Mouse (Mus musculus) A20 (cell line): ENCODE data around the gene Hps5.
A peak's percentile ranks its signal among the peaks of the same experiment; 100 is the strongest.
"Not testable (repeated sequence)": the region's sequence is repeated elsewhere in the genome, so short reads cannot be mapped to it uniquely, and the experiment has no call there.

Source experiments
- DNase-seq: peaks from one replicate; pipeline ENCODE4 v3.0.0-alpha.2; 2011; ENCODE audit warnings: low read depth, low spot score

Hps5 gene

DNA sequence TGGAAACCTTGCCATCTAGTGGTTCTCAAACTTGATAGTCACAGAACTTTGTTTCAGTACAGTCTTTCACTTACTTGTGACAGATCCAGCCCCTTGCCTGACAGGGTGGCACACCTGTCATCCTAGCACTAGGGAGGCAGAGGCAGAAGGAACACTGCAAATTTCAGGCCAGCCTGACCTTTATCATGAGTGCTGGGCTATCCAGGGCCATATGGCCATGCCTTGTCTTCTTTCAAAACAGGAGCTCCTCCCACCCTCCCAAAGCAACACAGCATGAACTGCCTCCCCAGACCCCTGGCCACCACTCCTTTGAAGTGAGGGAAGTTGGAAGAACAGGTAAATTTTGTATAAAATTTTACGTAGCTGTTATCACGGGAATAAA lies 31.9 kb upstream of the Hps5 start:
- no peak for DNase-seq

DNA sequence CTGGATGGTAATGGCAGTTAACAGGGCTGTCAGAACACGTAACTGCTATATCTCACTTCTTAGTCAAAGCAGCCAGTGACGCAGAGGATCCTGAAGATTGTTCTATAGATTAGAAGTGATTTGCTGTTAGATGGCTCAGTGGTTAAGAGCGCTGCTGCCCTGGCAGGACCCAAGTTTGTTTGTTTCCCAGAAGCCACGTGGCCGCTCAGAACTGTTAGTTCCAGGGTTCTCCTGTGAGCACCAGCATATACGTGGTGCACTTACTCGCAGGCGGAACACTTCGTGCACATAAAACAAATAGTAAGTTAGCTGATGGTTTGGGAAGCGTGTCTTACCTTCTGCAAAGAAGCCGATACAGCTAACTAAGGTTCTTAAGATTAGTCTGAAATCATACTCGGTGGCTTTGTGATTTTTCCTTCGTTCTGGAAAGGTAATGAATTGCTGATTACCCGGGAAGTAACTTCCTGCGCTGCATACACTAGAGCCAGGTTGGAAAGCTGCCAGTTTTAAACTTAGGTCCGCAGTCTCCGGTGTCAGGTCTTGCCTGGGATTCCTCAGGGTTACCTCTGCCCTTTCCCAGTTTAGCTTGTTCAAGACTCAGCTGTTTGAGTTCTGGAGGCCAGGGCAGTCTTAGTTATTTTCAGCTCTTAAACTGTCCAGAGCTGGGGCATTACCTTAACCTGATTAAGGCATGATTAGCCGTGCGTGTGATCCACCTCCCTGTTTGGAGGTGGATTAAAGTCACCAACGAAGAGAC lies 31.4 kb upstream of the Hps5 start:
- DNase-seq: no peak

DNA sequence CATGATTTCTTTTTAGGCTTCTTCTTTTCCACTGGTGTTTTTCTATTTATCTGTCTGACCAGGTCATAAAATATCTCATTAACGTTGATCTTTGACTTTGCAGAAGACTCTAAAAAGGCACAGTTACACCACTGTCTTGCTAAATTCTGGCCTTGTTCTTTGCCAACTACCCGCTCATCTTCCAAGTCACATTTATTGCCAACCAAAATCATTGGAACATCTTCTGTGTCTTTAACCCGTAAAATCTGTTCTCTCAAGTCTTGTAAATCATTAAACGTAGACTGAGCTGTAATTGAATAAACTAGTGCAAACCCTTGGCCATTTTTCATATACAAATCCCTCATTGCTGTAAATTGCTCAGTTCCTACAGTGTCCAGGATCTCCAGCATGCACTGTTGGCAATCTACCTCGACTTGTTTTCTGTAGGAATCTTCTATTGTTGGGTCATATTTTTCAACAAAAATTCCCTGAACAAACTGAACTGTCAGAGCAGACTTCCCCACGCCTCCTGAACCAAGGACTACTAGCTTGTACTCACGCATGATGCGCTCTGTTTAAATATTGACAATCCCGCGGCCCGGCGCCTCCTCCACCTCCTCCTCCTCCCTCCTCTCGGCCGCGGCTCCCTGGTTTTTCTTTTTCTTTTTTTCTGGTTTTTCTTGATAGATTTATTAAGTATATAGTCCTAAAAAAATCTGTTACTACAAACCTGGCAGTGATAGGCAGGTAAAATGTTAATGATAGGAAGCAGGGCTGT lies 25.2 kb upstream of the Hps5 start:
- DNase-seq: not testable (repeated sequence)

DNA sequence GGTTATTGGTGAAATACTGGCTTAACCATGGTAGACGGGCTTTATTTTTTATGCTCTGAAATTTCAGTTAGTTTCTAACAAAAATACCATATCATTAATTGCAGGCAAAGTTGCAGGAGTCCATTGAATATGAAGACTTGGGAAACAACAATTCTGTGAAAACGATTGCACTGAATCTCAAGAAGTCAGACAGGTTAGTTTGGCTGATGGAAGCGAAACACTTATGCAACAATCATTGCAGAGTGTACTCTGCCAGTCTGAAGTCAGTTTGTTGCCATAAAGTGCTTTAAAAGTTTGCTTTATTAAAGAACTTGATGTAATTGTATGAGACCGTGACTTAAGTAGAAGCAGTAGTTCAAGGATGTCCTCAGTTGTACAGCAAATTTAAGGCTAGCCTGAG lies 18.1 kb upstream of the Hps5 start:
- DNase-seq: no peak

DNA sequence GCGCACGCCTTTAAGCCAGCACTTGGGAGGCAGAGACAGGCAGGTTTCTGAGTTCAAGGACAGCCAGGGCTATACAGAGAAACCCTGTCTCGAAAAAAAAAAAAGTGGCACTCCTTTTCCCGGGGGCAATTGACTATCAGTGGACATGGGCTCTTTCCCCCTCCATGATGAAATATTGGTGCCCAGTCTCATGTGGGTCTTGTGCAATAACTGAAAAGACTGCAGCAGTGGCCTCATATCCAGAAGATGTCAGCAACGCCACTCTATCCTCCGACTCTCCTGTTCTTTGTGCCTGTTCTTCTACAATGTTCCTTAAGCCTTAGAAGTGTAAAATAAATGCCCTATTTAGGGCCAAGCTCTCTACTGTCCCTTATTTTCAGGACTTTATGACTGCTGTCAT lies 14.5 kb upstream of the Hps5 start:
- DNase-seq: no peak

DNA sequence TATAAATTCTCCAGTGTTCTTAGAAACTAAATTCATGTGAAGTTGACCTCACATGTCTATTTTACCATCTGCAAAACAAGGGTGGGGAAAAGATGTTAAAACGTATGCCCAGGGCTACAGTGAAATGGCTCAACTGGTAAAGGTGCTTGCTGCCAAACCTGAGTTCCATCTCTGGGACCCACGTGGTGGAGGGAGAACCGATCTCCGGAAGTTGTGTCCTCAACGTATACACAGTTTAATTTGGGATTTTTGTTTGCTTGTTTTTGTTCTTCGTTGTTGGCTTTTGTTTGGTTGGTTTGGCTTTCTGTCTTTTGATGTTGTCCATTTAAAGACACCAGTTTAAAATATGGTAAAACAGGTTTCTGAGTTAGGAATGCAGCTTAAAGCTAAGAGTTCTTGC lies 915 bp upstream of the Hps5 start:
- DNase-seq: peak; percentile 30

DNA sequence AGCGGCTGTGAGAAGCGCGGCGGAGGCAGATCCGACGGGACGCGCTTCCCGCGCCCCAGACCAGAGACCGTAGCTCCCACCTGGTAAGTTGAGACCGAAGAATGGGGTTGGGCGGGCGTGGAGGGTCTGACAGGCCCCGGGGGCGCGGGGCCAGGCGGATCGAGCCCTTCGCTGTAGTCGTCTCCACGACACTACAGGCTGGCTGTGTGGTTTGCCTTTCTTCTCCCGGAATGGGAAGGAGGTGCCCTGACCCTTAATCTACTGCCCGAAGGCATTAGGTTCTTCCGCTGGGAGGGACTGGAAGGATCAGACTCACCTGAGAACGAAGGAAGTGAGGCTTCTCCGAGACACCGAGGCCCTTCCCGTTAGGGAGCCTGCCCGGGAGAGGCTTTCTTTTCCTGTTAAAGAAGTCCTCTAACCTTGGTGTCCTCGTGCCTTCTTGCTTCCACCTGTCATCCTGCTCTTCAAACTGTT lies 379 bp upstream of the Hps5 start:
- no peak for DNase-seq

DNA sequence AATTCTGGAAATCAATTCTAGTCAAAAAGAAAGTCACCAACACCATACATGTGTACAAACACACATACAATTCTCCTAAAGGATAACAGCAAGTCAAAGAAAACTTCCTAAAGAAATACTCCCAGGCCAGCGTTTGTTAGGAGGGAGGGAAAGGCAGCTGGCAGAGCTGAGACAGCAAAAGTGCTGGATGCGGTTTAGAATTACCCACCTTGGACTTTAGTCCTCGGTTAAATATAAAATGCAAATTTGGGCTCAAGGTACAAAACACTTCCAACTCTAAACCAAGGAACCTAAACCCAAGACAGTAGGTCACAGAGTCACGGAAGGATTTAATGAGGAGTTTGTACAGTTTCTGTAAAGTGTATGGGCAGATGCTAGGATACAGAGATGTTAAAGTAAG lies 2.0 kb downstream of the Hps5 start:
- no peak for DNase-seq

DNA sequence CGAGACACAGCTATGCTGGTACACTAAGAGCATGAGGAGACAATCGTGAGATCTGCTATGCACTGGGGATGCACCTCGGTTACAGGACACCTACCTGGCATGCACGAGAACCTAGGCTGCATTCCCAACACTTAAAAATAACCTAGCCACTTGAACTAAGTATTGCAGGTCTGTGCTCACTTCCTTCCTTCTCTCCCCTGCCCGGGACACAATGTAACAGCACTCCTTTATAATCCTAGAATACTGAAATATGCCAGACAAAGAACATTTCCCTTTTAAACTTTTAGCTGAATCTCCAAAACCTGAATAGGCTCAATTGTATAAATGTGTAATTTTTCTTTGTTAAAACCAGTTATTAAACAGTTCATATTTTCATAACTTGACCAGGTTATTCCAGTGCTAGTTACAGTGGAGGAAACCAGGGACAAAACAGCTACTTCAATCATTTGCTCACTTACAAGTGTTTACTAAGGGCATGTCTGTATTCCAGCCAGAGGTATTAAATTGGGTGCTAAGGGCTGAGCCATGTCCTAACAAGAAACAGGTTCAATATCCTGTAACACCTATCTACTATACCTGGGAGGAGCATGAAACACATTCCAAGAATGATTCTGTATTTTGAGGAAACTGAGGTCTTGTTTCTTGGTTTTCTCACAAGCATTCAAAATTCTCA lies 6.6 kb downstream of the Hps5 start:
- no peak for DNase-seq

DNA sequence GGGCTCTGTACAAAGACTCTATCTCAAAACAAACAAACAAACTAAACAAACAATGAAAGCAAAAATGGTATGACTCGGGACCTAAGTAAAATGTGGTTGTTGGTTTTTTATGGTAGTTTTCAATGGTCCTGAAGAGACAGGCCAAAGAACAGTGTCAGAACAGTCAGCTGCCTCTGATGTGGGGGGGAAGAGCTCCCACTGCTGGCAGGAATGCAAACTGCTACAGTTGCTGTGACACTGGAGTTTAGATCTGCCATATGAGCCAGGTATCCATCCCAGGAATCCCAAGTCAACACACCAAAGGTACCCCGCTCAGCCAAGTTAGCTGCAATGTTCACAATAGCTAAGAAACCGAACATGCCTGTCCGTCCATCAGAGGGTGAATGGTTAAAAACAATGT lies 25.2 kb downstream of the Hps5 start:
- DNase-seq: peak; percentile 61

DNA sequence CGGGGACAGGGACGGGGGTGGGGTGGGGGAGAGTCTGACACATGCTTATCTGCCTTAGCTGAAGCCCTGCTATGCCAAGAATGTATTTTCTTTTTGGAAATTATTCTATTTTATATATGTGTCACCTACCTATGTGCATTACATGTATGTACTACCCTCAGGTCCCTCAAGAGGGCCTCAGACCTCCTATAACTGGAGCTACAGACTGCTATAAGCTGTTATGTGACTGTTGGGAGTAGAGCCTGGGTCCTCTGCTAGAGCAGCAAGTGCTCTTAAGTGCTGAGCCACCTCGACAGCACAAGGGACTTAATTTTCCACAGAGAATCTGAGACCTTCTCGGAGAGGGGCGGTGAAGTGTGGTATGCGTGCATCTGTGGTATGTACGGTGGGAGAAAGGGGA lies 27.4 kb downstream of the Hps5 start:
- DNase-seq: no peak

DNA sequence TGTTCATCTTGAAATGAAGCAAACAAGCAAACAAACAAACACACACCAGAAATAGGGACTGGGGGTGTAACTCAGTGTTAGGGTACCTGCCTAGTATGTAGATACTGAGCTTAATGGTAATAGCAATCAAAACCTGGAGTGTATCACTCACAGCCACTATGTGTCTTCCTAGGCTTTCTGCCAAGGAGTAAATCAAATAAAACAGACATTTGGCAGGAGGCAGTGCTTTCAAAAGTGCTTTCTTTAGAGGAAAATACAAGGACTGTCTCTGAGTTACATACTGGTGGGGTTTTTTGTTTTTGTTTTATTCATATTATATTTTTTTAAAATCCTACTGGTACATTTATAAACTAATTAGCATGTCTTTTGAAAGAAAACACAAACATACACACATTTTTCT lies 28.5 kb downstream of the Hps5 start:
- no peak for DNase-seq

DNA sequence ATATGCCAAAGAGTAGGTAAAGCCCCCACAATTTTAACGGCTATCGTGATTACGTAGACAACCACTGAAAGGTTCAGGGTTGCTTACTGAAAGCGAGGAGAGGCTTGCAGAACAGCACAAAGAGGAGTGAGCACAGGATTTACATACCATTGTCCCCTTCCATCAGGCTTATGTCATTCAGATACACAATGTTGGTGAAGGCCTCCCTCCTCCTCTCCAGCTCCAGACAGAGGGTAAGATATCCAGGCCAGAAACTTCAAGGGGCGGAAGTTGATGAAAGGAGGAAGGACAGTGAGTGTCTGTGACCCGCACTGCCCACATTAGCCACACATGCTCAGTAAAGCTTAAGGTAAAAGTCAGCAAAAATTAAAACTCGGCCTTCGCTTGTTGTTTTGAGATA lies 31.2 kb downstream of the Hps5 start:
- no peak for DNase-seq

DNA sequence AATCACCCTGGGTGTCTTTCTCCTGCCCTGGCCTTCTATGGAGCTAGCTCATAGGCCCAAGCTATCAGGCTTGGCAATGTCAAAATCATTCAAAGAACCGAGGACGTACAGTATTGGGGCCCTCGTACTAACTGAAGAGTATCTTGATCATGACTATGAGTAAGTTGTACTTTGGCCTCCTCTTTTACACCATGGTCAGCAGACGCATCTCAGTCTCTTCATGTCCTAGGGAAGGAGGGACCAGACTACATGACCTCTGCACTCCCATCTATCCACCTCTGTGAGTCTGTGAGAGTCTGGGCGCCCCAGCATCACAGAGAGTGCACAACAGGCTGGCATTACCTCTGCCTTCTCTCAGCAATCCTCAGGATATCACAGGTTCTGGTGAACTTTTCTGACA lies 33.3 kb downstream of the Hps5 start:
- no peak for DNase-seq

DNA sequence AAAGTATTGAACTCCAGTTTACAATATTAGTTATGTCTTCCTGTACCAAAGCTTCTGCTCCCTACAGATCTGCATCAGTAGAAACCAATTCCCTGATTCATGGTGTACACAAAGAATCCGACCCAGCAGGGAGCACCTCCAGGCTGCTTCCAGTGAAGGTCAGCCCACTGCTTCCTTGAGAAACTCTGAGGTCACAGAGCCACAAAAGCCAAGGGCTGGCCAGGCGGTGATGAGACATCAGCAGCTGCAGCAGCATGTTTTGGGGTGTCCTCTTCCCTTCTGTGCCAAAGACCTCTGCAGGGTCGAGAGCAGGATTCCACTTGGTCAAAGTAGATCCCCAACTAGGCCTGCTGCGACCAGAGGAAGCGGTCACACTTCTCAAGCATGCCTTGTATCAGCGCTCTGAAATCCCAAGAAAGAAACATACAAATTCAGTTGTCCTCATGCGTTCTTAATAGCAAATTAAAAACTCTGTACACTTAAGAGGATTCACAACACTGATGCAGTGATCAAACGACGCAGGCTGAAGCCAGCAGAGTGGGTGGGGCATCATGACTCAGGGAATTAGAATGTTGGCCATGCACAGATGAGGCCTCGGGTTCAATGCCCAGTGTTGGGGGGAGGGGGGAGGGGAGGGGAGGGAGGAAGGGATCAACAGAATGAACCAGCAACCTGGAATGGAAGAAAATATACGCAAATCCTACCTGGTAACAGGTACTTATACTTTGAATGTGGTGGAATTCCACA lies 34.6 kb downstream of the Hps5 start:
- DNase-seq: no peak

DNA sequence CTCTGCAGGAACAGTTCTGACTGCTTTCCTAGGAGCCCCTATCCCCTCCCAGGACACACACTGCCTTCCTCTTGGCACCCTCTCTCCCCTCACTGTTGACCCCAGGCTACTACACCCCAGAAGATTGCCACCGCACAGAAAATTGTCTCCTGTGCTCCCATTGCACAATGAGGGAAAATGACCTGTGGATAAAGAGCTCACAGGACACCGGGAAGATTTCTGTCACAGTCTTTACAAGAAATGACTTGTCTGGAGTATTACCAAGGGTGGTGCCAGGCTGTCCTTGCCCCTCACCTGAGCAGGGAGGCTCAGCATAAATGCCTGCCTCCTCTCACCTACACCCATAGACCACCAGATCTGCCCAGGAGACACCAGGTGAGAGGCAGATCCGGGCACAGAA lies 44.4 kb downstream of the Hps5 start, which contains the start of gene Saa2:
Gene Saa2 (plus strand): TSS at position 301 of the 400 bp plus-strand sequence.
- no peak for DNase-seq

DNA sequence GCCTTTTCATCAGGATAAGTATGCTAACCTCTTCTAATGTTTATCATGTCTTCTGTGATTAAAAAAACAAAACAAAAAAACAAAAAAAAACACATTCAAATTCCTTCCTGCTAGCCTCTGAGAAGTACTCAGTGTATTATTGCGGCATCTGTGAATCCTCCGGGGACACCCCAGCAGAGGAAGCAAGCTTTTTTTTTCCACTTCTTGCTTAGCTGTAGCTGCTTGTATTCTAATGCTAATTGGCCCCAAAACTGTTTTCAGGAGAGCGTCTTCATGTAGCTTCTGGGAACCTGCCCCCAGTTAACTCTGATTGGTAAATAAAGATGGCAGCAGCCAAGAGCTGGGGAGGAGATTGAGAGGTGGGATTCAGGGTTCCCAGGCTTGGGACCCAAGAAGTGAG lies 47.4 kb downstream of the Hps5 start:
- no peak for DNase-seq

DNA sequence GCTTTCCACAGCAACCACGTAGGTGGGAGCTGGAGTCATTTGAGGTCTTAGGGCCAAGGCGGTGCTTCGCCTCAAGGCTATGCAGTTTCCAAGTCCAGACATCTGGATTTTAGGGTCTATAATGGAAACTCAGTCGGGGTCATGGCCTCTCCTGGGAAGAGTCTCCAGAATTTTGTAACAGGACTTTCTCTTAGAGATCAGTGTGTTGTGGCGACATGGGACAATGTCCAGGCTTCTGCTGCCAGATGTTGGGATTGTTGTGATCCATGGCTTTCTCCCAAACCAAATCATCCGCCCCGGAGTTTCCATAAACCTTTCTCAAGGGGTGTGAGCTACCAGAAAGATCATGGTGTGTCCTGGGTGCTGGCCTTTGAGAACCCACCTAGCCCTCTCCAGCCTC lies 49.5 kb downstream of the Hps5 start:
- no peak for DNase-seq

DNA sequence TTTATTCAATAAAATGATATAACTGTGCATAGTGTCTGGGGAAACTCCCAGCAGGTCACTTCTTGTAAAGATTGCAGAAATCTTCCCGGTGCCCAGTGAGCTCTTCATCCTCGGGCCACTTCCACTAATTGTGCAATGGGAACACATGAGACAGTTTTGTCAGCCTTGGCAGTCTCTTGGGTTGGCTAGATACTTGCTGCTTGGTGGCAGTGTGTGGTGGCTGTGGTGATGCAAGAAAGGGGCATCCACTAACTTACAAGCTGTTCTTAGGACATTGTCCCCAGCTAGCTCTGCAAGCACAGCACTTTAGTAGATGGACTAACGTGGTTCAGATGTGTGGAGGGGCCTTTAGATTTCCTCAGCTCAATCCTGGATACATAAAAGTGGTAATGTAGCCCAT lies 50.0 kb downstream of the Hps5 start:
- no peak for DNase-seq

DNA sequence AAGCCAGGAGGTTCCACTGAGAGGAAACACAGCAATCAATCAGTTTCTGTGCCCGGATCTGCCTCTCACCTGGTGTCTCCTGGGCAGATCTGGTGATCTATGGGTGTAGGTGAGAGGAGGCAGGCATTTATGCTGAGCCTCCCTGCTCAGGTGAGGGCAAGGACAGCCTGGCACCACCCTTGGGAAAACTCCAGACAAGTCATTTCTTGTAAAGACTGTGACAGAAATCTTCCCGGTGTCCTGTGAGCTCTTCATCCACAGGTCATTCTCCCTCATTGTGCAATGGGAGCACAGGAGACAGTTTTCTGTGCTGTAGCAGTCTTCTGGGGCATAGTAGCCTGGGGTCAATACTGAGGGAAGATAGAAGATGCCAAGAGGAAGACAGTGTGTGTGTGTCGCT lies 53.0 kb downstream of the Hps5 start, which contains the start of gene Saa1:
Gene Saa1 (minus strand): TSS at position 101 of the 400 bp plus-strand sequence.
- not testable (repeated sequence) for DNase-seq

DNA sequence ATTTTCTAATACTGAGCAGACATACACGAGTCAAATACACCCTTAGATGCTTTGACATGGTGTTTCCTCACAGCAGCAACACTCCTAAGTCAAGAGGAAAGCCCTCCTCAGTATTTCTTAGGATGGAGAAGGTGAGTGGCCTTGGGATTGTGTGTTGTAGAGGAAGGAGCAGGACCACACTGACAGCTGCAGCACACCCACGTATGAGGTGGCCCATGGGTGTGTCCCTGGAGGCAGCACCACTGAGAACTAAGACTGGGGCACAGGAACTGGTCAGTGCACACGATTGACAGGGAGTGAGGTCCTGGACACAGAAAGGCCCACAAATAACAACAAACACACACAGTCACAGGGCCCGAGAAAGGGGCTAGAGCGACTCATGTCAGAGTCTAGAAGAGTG lies 55.8 kb downstream of the Hps5 start:
- not testable (repeated sequence) for DNase-seq
